Mouse (Mus musculus) kidney, postnatal 10 days (tissue): ENCODE measurements around the gene Olfr675.
"Not testable (repeated sequence)": the region's sequence is repeated elsewhere in the genome, so short reads cannot be mapped to it uniquely, and the experiment has no call there.

ENCODE experiments used
- DNase-seq: peaks from one replicate; pipeline ENCODE4 v3.0.0; 2021; ENCODE audit warnings: mixed read lengths

Gene Olfr675

DNA sequence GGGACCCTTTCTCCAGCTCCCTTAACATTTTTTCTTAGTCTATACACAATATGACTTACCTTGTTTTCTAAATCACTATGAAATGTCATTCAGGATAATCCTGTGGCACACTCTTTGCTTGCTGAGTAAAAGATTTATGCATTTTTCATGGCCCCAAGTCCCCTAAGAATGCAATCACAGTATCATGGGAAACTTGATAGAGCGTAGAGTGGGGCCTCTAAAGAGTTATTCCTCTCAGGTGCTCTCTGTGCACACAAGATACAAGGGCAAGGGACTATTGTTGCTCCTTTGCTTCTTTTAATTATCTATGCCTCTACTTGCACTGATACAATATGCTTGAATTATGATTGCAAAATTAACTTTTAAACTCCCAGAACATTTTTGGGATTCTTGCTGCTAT lies at the start of gene Olfr675:
Gene Olfr675, minus strand, starts transcription at position 101 of the 400 bp plus-strand sequence.
- DNase-seq = no peak

DNA sequence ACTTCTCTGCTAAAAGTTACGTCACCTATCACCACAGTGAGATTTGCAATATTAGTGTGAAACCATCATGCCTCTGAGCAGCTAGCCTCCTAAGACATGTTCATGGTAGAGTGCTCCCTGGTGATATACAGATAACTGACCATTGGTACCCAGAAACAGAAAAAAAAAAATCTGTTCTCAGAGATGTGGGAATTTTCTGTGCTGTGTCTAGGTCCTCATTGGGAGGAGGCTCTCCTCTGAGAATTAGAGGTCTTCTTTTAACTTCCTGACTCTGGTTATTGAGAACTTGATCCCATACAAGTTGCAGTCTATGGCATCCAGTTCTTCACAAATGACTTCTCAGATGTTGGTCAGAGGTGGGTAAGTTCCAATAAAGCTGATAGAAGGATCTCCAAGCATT lies 35.9 kb upstream of the Olfr675 start, which contains the start of gene Olfr678:
Gene Olfr678, plus strand, starts transcription at position 301 of the 400 bp plus-strand sequence.
- no peak for DNase-seq

DNA sequence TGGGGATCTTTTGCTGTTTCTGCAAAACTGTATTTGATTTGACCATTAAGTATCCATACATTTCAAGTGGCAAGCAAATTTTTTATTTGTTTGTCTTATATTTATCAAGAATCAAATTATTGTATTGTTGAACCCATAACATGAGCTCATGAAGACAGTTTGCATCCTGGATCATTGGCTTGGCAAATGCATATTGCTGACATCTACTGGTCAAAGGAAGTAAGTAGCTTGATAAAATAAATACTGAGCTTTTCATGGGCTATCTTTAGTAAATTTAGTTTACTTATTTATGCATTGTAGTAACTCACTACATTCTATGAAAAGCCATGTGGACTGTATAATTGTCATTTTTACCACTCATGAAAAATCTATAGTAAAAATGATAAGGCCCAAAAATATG lies 30.7 kb upstream of the Olfr675 start:
- no peak for DNase-seq

DNA sequence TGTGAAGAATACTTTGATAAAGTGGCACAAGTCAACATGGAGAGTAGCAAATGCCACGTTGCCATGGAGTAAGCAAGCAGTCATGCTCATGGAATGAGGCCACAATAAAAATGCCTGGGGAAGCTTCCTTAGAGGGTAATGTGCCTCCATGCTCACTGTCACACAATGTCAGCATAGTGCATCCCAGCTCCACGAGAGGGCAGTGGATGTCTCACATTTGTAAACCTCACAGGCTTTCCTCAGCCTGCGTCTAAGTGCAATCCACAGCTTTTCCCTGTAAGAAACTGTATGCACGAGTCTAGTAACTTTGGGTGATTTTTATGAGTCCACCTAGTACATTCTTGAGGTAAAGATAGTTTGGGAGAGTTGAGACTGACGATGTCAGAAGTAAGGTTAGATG lies 5.6 kb upstream of the Olfr675 start:
- not testable (repeated sequence) for DNase-seq

DNA sequence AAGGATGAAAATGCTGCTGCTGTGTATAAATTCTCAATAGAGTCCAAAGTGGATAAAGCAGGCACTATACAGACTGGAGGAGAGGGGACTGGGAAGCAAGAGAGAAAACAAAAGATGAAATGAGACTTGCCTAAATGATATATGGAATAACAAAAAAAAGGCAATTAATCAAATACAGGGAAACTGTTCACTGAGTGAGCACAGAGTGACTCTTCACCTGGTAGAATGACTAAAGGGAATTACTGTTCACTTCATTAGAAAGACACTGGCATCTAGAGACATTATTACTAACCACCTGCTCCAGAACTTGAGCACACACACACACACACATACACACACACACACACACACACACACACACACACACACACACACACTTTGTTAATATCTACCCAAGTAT lies 4.1 kb upstream of the Olfr675 start, which contains the start of gene Olfr676:
Gene Olfr676, plus strand, starts transcription at position 301 of the 400 bp plus-strand sequence.
- DNase-seq = no peak

DNA sequence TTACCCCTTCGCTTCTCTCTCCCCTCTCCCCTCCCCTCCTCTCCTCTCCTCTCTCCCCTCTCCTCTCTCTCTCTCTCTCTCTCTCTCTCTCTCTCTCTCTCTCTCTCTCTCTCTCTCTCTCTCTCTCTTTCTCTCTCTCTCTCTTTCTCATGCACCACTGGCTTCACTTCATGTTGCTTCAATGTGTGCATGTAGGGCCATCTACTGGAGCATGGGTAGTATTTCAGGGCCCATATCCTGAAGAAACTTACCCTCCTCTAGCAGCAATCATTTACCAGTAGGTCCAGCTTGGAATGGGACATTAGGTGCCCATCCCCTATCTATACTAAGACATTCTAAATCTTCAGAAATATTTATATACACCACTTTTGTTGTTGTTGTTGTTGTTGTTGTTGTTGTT lies 5.7 kb downstream of the Olfr675 start:
- no peak for DNase-seq

DNA sequence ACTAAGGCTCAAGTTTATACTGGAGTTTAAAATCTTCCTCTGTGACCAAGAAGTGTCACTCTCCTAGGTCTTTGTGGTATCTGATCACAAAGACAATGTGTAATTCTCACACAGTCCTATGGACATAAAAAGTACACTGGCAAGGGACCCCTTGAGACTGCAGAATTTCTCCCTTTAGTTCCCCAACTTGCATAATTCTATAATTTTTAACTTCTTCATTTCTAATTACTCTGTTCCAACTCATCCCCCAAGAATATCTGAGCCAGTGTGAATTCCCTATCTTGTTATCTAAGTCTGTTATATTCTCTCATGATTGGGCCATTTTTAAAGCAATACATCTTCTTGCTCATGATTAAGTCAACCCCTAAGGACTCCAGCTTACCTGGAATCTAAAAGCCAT lies 26.3 kb downstream of the Olfr675 start, which contains the start of gene Olfr672:
Gene Olfr672, minus strand, starts transcription at position 101 of the 400 bp plus-strand sequence.
- no peak for DNase-seq

DNA sequence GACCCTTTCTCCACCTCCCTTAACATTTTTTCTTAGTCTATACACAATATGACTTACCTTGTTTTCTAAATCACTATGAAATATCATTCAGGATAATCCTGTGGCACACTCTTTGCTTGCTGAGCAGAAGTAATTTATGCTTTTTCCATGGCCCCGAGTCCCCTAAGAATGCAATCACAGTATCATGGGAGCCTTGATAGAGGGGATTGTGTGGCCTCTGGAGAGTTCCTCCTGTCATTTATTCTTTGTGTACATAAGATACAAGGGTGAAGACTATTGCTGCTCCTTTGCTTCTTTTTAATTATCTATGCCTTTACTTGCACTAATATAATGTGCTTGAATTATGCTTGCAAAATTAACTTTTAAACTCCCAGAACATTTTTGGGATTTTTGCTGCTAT lies 49.2 kb downstream of the Olfr675 start, which contains the start of gene Olfr671:
Gene Olfr671, minus strand, starts transcription at position 101 of the 400 bp plus-strand sequence.
- DNase-seq = no peak

DNA sequence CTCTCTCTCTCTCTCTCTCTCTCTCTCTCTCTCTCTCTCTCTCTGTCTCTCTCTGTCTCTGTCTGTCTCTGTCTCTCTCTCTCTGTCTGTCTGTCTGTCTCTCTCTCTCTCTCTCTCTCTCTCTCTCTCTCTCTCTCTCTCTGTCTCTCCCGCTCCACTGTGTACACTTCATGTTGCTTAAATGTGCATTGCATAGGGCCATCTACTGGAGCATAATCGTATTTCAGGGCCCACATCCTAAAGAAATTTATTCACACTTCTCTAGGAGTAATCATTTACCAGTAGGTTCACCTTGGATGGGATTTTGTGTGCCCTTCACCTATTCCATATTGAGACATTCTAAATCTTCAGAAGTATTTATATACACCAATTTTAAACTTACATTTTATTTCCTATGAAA lies 55.8 kb downstream of the Olfr675 start:
- not testable (repeated sequence) for DNase-seq
